Mouse (Mus musculus) cortical plate, adult 2 months (tissue): ENCODE measurements at regions not wholly inside any gene's neighbourhood (a gene's known extent, or its start where the extent isn't known, plus 50 kb on each side); places are given as distances from the start of the nearest gene placed in this dataset.

Experiments used
- CTCF ChIP-seq: fragments of 200-500 bp; IDR thresholded peaks from 2 replicates; pipeline ENCODE4 v1.5.1; 2011; ENCODE audit warnings: mild to moderate bottlenecking, control low read depth, low read length; ENCODE audit not compliant: insufficient read depth; ENCODE audit errors: extremely low read depth
- POLR2A ChIP-seq: fragments of 200-500 bp; IDR thresholded peaks from 2 replicates; pipeline ENCODE4 v1.6.1; 2011; ENCODE audit warnings: mild to moderate bottlenecking, low read length, control low read depth; ENCODE audit not compliant: insufficient read depth; ENCODE audit errors: extremely low read depth

DNA sequence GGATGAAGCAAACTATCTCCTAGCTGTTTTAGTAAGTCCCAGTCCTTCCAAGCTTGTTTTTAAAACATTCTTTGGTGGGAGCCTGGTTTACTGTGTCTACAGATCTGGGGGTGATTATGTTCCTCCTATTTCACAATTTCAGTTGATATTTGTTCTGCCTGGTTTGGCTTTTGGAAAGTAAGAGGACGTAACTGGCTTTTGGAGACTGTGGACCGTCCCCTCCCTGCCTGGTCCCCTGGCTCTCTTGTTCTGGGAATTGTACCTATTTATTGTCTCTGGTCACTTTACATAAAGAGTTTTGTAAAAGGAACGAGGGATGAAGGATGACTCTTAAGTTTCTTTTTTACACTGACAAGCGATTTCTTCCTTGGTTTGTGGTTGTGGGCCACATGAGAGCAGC, 306.6 kb downstream of the Gadd45g start:
- no peak for TF ChIP-seq CTCF
- TF ChIP-seq POLR2A = no peak
